In the genomic region with DNA sequence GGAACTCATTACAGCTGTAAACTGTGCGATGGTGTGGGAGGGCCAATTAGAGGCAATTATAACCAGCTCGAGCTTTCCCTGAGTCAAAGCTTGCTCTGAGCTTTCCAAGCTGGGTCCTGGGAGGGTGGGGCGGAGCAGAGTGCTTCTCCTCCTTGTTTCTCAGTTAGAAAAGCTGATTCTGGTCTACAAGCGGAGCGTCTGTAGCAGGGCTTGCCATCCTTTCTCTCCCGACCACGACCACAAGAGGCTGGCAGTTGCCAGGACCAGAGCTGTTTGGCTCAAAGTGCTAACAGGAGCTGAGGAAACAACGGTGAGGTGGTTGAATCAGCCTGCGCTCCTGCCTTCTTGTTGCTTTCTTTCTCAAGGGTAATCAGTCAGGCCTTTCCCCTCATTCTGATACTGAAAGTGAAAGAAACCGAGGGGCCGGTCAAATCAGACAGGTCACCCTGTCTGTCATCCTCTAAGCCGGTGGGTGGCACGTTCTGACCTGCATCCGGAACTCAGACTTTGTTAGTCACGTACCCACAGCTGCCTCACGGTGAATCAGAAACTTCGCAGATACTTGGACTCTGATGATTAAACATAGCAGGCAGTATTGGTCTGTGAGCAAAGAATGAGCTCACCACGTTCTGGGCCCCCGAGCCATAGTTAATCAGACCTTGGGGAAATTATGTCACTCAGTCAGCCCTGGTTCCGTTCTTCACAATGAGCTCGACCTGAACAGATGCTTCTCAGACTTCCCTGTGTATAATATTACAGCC, we compare ENCODE assay signal across 1 mouse cellular context.
TF ChIP-seq lines count a peak whose summit lies in the region.

No protein-coding gene starts in this region.

TF ChIP-seq in CH12.LX, 34 proteins besides CTCF, POLR2A, EP300 and RAD21 (continued from another document):
- TF ChIP-seq TCF12 (IDR thresholded peaks at IDR 0.05; ENCODE audit: low read depth, low read length) (peak; percentile 80), IRF4 (IDR thresholded peaks at IDR 0.05; ENCODE audit: low read depth, low read length) (peak; percentile 91), MAX (IDR thresholded peaks at IDR 0.05; ENCODE audit: low read length) (peak; percentile 73)
